Mouse (Mus musculus) embryonic facial prominence, embryonic 12.5 days (tissue): Measurements from ENCODE around the gene Clic6. TPM values are rescaled to one million over a fixed set of nuclear protein-coding genes. Genes with fewer than 3 reads are reported as not detected.
A peak's percentile ranks its signal among the peaks of the same experiment; 100 is the strongest.

Experiments used
- ATAC-seq: fragments of 200-750 bp; cut with Nextera tagmentation; 2 replicates; pipeline ENCODE4 v1.8.0; 2017; ENCODE audit not compliant: insufficient number of reproducible peaks, insufficient read depth, low FRiP score, low TSS enrichment
- H3K27ac ChIP-seq: fragments of 300-500 bp; sonication (generic); 2 replicates; pipeline ENCODE4 v1.5.1; 2016; ENCODE audit warnings: mild to moderate bottlenecking
- H3K27me3 ChIP-seq: fragments of 300-500 bp; sonication (generic); 2 replicates; pipeline ENCODE4 v1.6.1; 2016; ENCODE audit warnings: mild to moderate bottlenecking, moderate library complexity
- H3K36me3 ChIP-seq: fragments of 300-500 bp; sonication (generic); 2 replicates; pipeline ENCODE4 v1.6.1; 2016; ENCODE audit warnings: mild to moderate bottlenecking
- H3K4me1 ChIP-seq: fragments of 300-500 bp; sonication (generic); 2 replicates; pipeline ENCODE4 v1.6.1; 2016
- H3K4me2 ChIP-seq: fragments of 300-500 bp; sonication (generic); replicated peaks from 2 replicates; pipeline ENCODE4 v1.6.1; 2016; ENCODE audit warnings: mild to moderate bottlenecking, moderate library complexity
- H3K4me3 ChIP-seq: fragments of 300-500 bp; sonication (generic); 2 replicates; pipeline ENCODE4 v1.5.1; 2016; ENCODE audit warnings: mild to moderate bottlenecking
- H3K9ac ChIP-seq: fragments of 300-500 bp; sonication (generic); 2 replicates; pipeline ENCODE4 v1.6.1; 2016; ENCODE audit warnings: mild to moderate bottlenecking, moderate library complexity
- H3K9me3 ChIP-seq: fragments of 300-500 bp; sonication (generic); 2 replicates; pipeline ENCODE4 v1.6.1; 2016; ENCODE audit warnings: mild to moderate bottlenecking, moderate library complexity
- WGBS: fragments of 180-500 bp; shearing (Covaris S2); methylation state at CpG from one replicate; pipeline ENCODE4 v1.1.7; 2016; 5-methylcytosine and 5-hydroxymethylcytosine counted together
- polyA plus RNA-seq: library from polyadenylated mRNA; unstranded; fragments of >200 nt; fragmentation: Nextera tagmentation; extraction: Ambion mirVana; gene quantifications from 2 replicates; pipeline ENCODE4 v1.2.1, GENCODE M21; 2016

Gene Clic6
- polyA plus RNA-seq, 1 experiment from 2014 or later, result 4.0 TPM

- Histone ChIP-seq H3K4me1 (peaks cover 9% of the 10 kb centered on the region; the same call in 1 of the 2 replicates), H3K4me2 (no peak overlapping the region), H3K36me3 (no peaks in the 10 kb centered on the region), H3K27me3 (no peaks in the 10 kb centered on the region), H3K4me3 (no peak overlapping the region), H3K9ac (no peak overlapping the region), H3K27ac (no peak overlapping the region), H3K9me3 (no peaks in the 10 kb centered on the region)
- no peak for ATAC-seq
- WGBS, result 78% methylated on average over 10 of the region's 10 CpGs
These were observed 90.3 kb downstream of the Clic6 start for GRCm38 (mm10) chr16:92575792-92576191.

- ATAC-seq, result no peak
- Histone ChIP-seq H3K9me3 (no peaks in the 10 kb centered on the region), H3K4me1 (peaks cover 19% of the 10 kb centered on the region), H3K4me3 (no peak overlapping the region), H3K27ac (no peak overlapping the region), H3K27me3 (no peaks in the 10 kb centered on the region), H3K9ac (no peak overlapping the region), H3K4me2 (no peak overlapping the region), H3K36me3 (no peaks in the 10 kb centered on the region)
- 75% methylated on average over 9 of the region's 9 CpGs for whole genome bisulfite sequencing
These were observed 91.8 kb downstream of the Clic6 start for GRCm38 (mm10) chr16:92577381-92577780.

- Histone ChIP-seq H3K4me3 (no peak overlapping the region), H3K27me3 (no peaks in the 10 kb centered on the region), H3K27ac (0 out of 2 replicates have a peak overlapping the region, but pooled peaks have one; percentile 4), H3K36me3 (no peaks in the 10 kb centered on the region), H3K4me1 (peaks cover 20% of the 10 kb centered on the region), H3K9me3 (no peaks in the 10 kb centered on the region), H3K4me2 (no peak overlapping the region), H3K9ac (no peak overlapping the region)
- WGBS, result 72% methylated on average over 7 of the region's 7 CpGs
- no peak for ATAC-seq
These were observed 93.5 kb downstream of the Clic6 start for GRCm38 (mm10) chr16:92578915-92579653.

DNA sequence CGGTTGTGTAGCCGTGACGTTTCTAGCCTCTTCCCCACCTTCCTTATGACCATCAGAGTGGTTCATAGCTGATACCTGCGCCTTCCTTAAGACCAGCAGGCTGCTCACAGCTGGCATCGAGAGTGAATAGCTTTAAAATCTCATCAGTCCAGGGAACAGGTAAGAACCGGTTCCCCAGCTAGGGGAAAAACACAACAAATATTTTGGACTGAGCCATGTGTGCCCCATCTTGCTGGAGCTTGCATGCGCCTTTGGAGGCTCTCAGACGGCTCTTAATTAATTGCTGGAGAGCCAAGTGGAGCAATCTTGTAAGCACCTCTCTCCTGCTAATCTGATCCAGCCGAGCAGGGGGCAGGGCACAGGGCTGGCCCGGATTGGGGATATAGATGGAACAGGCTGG is 95.4 kb downstream of the Clic6 start:
- H3K9me3 ChIP-seq, result no peaks in the 10 kb centered on the region
- WGBS, result 68% methylated on average over 10 of the region's 10 CpGs
- H3K4me2 ChIP-seq, result no peak overlapping the region
- H3K36me3 ChIP-seq, result no peaks in the 10 kb centered on the region
- H3K27ac ChIP-seq, result no peak overlapping the region
- peaks cover 20% of the 10 kb centered on the region for H3K4me1 ChIP-seq
- no peak overlapping the region for H3K4me3 ChIP-seq
- 0 out of 2 replicates have a peak, but pooled peaks cover 2% of the 10 kb centered on the region for H3K27me3 ChIP-seq
- no peak overlapping the region for H3K9ac ChIP-seq
- ATAC-seq, result no peak

GRCm38 (mm10) chr16:92581767-92582166 is 96.2 kb downstream of the Clic6 start:
- peak; percentile 72; the same call in 1 of the 2 replicates for ATAC-seq

DNA sequence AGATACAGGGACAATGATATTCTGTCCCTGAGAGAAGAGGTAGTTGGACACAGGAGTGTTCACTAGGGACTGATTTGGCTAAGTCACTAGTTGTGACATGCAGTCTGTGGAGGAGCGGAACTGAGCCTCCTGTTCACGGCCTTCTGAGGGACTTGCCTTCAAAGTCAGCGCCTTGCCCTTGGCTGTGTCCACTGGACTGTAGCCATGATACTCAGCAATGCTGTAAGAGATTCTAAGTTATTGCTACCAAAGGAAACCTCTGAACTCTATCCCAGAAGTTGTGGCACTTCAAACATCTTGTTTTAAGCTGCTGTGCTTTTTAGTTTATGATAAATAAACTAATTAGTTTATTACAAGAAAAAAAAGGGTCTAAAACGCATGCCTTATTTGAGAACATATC is 102.3 kb downstream of the Clic6 start:
- no peak overlapping the region for H3K4me2 ChIP-seq
- H3K4me3 ChIP-seq, result no peak overlapping the region
- ATAC-seq, result no peak

More at GRCm38 (mm10) chr16:92581767-92582166, 96.2 kb downstream of the Clic6 start:
- 70% methylated on average over 10 of the region's 10 CpGs for WGBS
- Histone ChIP-seq H3K9me3 (no peaks in the 10 kb centered on the region), H3K36me3 (no peaks in the 10 kb centered on the region), H3K4me2 (no peak overlapping the region), H3K4me3 (no peak overlapping the region), H3K27me3 (0 out of 2 replicates have a peak, but pooled peaks cover 2% of the 10 kb centered on the region), H3K9ac (no peak overlapping the region), H3K4me1 (peaks cover 15% of the 10 kb centered on the region), H3K27ac (no peak overlapping the region)

More for the DNA sequence above, 102.3 kb downstream of the Clic6 start:
- 91% methylated on average over 4 of the region's 4 CpGs for WGBS
- Histone ChIP-seq H3K9ac (no peak overlapping the region), H3K36me3 (no peaks in the 10 kb centered on the region), H3K27me3 (0 out of 2 replicates have a peak, but pooled peaks cover 2% of the 10 kb centered on the region), H3K9me3 (no peaks in the 10 kb centered on the region), H3K27ac (no peak overlapping the region), H3K4me1 (0 out of 2 replicates have a peak, but pooled peaks cover 5% of the 10 kb centered on the region)

Other genes with a start within 250 kb of the Clic6 start
- gene Kcne2, start 193.3 kb upstream of the Clic6 start, polyA plus RNA-seq, result 0.48 and 0.51 TPM in 2 replicates
- gene Smim11, start 184.4 kb upstream of the Clic6 start, polyA plus RNA-seq, result 130 and 142 TPM in 2 replicates
- not detected in 2 replicates for gene Fam243, start 164.3 kb upstream of the Clic6 start, polyA plus RNA-seq
- gene Kcne1, start 126.3 kb upstream of the Clic6 start, polyA plus RNA-seq, result 0.13 and 0.69 TPM in 2 replicates
- gene Rcan1, start 14.9 kb upstream of the Clic6 start, polyA plus RNA-seq, result 36.7 and 38.6 TPM in 2 replicates